ENCODE assay signal across 18 mouse cellular contexts in the genomic region with DNA sequence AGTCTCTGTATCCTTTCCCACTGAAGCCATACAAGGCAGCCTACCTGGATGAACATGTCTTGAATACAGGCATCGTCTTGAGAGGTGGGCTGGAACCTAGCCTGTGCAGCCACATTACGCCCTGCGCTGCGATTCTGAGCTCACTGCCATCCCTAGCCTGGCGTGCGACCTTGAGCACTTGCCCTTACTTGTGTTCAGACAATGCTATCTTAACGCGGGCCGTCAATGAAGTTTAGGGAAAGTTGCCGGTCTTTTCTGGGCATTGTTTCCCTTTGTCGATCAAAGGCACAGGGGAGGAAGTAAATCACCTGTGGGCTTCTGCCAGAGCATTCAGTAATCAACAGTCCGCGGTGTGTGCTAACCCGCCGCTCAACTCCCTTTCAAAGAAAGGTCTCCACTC. TPM values are rescaled to one million over a fixed set of nuclear protein-coding genes. Genes with fewer than 3 reads are reported as not detected.
DNase-seq lines count a peak whose midpoint lies in the region; ATAC-seq and TF ChIP-seq lines count a peak whose summit lies in the region.
"Had no signal": no experiment of that assay in that cellular context is flagged by ENCODE, and none has a peak within 500 bp of the region (broad histone marks: within the 10 kb centered on the region; RNA-seq: fewer than 3 reads in every experiment).

No protein-coding gene starts in this region.

- H3K27ac ChIP-seq in heart, embryonic 12.5 days (ENCODE audit: poor library complexity, severe bottlenecking), result no peak overlapping the region
- H3K27ac ChIP-seq in heart, adult 2 months, result no peak overlapping the region
- H3K27ac ChIP-seq in kidney, embryonic 16.5 days (ENCODE audit: low read length), result no peak overlapping the region
- no peak overlapping the region for H3K27ac ChIP-seq in stomach, embryonic 15.5 days
- no peak overlapping the region for H3K27ac ChIP-seq in stomach, postnatal 0 days (replicated peaks)
- H3K27ac ChIP-seq in neural tube, embryonic 15.5 days (replicated peaks), result no peak overlapping the region
- H3K27ac ChIP-seq: hindbrain, embryonic 13.5 days had no signal

- intact Hi-C loops in heart, adult 2 months (cut with DNase I), result no loop called here

- no peak overlapping the region for H3K9ac ChIP-seq in heart, embryonic 12.5 days
- H3K9ac ChIP-seq in heart, adult 2 months (ENCODE audit: low read depth, low read length), result no peak overlapping the region
- H3K9ac ChIP-seq in kidney, embryonic 16.5 days (replicated peaks; ENCODE audit: low read length), result no peak overlapping the region
- H3K9ac ChIP-seq in stomach, embryonic 15.5 days, result no peak overlapping the region
- no peak overlapping the region for H3K9ac ChIP-seq in stomach, postnatal 0 days (ENCODE audit: low read length)
- H3K9ac ChIP-seq in neural tube, embryonic 15.5 days (replicated peaks), result no peak overlapping the region
- H3K9ac ChIP-seq: hindbrain, embryonic 13.5 days had no signal

- no peak for TF ChIP-seq CTCF in heart, adult 2 months (IDR thresholded peaks at IDR 0.05)
- no peak for TF ChIP-seq CTCF in stomach, postnatal 0 days (IDR thresholded peaks at IDR 0.05; ENCODE audit: low read depth)

- no peak for ATAC-seq in heart, embryonic 12.5 days (ENCODE audit: insufficient number of reproducible peaks, low FRiP score)
- ATAC-seq in kidney, embryonic 16.5 days (ENCODE audit: low FRiP score, low TSS enrichment), result peak; percentile 64
- 0 out of 2 replicates have a peak, but pooled peaks have one; percentile 18 for ATAC-seq in stomach, embryonic 15.5 days (ENCODE audit: insufficient read depth, low FRiP score, low read depth)
- no peak for ATAC-seq in stomach, postnatal 0 days (ENCODE audit: low FRiP score, low TSS enrichment)
- 0 out of 2 replicates have a peak, but pooled peaks have one; percentile 10 for ATAC-seq in neural tube, embryonic 15.5 days (ENCODE audit: low FRiP score)
- ATAC-seq: forebrain, embryonic 16.5 days had no signal

- no peaks in the 10 kb centered on the region for H3K36me3 ChIP-seq in heart, embryonic 12.5 days
- no peaks in the 10 kb centered on the region for H3K36me3 ChIP-seq in heart, adult 2 months (ENCODE audit: control insufficient read depth, insufficient read depth, low read length)
- no peaks in the 10 kb centered on the region for H3K36me3 ChIP-seq in kidney, embryonic 16.5 days (ENCODE audit: insufficient read depth, low read length)
- H3K36me3 ChIP-seq in stomach, embryonic 15.5 days, result no peaks in the 10 kb centered on the region
- no peaks in the 10 kb centered on the region for H3K36me3 ChIP-seq in stomach, postnatal 0 days (ENCODE audit: control insufficient read depth, insufficient read depth, low read length)
- no peaks in the 10 kb centered on the region for H3K36me3 ChIP-seq in neural tube, embryonic 15.5 days
- H3K36me3 ChIP-seq: hindbrain, embryonic 13.5 days had no signal

- H3K4me2 ChIP-seq in heart, embryonic 12.5 days, result peak overlapping the region; percentile 39
- peak overlapping the region; percentile 30; the same call in 1 of the 2 replicates for H3K4me2 ChIP-seq in kidney, embryonic 16.5 days (replicated peaks; ENCODE audit: low read depth, low read length)
- H3K4me2 ChIP-seq in stomach, embryonic 15.5 days, result no peak overlapping the region
- H3K4me2 ChIP-seq in stomach, postnatal 0 days (replicated peaks; ENCODE audit: low read depth), result no peak overlapping the region
- H3K4me2 ChIP-seq in neural tube, embryonic 15.5 days, result no peak overlapping the region
- H3K4me2 ChIP-seq: hindbrain, embryonic 13.5 days had no signal

- DNase-seq in heart, adult 2 months, result no peak
- DNase-seq in kidney, postnatal 25 days, result no peak
- no peak for DNase-seq in stomach, postnatal 0 days (ENCODE audit: low spot score)
- DNase-seq in thymus, adult 18-20 months, result no peak
- DNase-seq: adrenal gland, postnatal 36 days; cerebellum, adult 9-10 months; gastrocnemius, postnatal 25 days; kidney, adult 11 months; lung, adult 18-20 months; thymus, postnatal 14 days had no signal

- no peaks in the 10 kb centered on the region for H3K9me3 ChIP-seq in heart, embryonic 12.5 days (replicated peaks)
- no peaks in the 10 kb centered on the region for H3K9me3 ChIP-seq in kidney, embryonic 16.5 days (ENCODE audit: low read length)
- H3K9me3 ChIP-seq in stomach, embryonic 15.5 days, result no peaks in the 10 kb centered on the region
- H3K9me3 ChIP-seq in stomach, postnatal 0 days (ENCODE audit: control insufficient read depth, low read length), result no peaks in the 10 kb centered on the region
- no peaks in the 10 kb centered on the region for H3K9me3 ChIP-seq in neural tube, embryonic 15.5 days (replicated peaks)
- H3K9me3 ChIP-seq: hindbrain, embryonic 13.5 days; megakaryocyte, embryonic 14.5 days had no signal

- no peak for TF ChIP-seq EP300 in heart, adult 2 months (IDR thresholded peaks at IDR 0.05; ENCODE audit: insufficient read depth, low read depth, low read length)
- TF ChIP-seq EP300 in stomach, postnatal 0 days (optimal IDR thresholded peaks at IDR 0.05), result no peak

- H3K4me1 ChIP-seq in heart, embryonic 12.5 days (replicated peaks), result peaks cover 13% of the 10 kb centered on the region
- peaks cover 2% of the 10 kb centered on the region for H3K4me1 ChIP-seq in heart, adult 2 months (ENCODE audit: control insufficient read depth, insufficient read depth, low read length)
- peaks cover 8% of the 10 kb centered on the region; the same call in 1 of the 2 replicates for H3K4me1 ChIP-seq in kidney, embryonic 16.5 days (ENCODE audit: insufficient read depth, low read length)
- H3K4me1 ChIP-seq in stomach, embryonic 15.5 days, result 0 out of 2 replicates have a peak, but pooled peaks cover 4% of the 10 kb centered on the region
- no peaks in the 10 kb centered on the region for H3K4me1 ChIP-seq in stomach, postnatal 0 days (replicated peaks; ENCODE audit: control insufficient read depth, insufficient read depth)
- peaks cover 10% of the 10 kb centered on the region for H3K4me1 ChIP-seq in neural tube, embryonic 15.5 days

- no peak for TF ChIP-seq POLR2A in heart, adult 2 months (IDR thresholded peaks at IDR 0.05; ENCODE audit: insufficient read depth, low read depth, low read length)

- H3K79me2 ChIP-seq in heart, adult 2 months (replicated peaks; ENCODE audit: control insufficient read depth, insufficient read depth, low read length), result no peaks in the 10 kb centered on the region

- 0 out of 2 replicates have a peak, but pooled peaks cover 9% of the 10 kb centered on the region for H3K27me3 ChIP-seq in heart, embryonic 12.5 days (replicated peaks)
- H3K27me3 ChIP-seq in heart, adult 2 months (ENCODE audit: control insufficient read depth, insufficient read depth, low read length), result 0 out of 2 replicates have a peak, but pooled peaks cover 1% of the 10 kb centered on the region
- H3K27me3 ChIP-seq in kidney, embryonic 16.5 days (ENCODE audit: insufficient read depth, low read length), result no peaks in the 10 kb centered on the region
- H3K27me3 ChIP-seq in stomach, embryonic 15.5 days (replicated peaks), result no peaks in the 10 kb centered on the region
- no peaks in the 10 kb centered on the region; the same call in 1 of the 2 replicates for H3K27me3 ChIP-seq in stomach, postnatal 0 days (ENCODE audit: control insufficient read depth, insufficient read depth, low read length)
- no peaks in the 10 kb centered on the region; the same call in 1 of the 2 replicates for H3K27me3 ChIP-seq in neural tube, embryonic 15.5 days (replicated peaks)
- H3K27me3 ChIP-seq: megakaryocyte, embryonic 14.5 days had no signal

- 25% methylated on average over 15 of the region's 15 CpGs for WGBS in heart, embryonic 12.5 days
- 32% methylated on average over 15 of the region's 15 CpGs for WGBS in heart, adult 2 months
- WGBS in kidney, embryonic 16.5 days, result 23% methylated on average over 15 of the region's 15 CpGs
- WGBS in stomach, embryonic 15.5 days, result 37% methylated on average over 15 of the region's 15 CpGs
- WGBS in stomach, postnatal 0 days, result 45% methylated on average over 15 of the region's 15 CpGs
- WGBS in neural tube, embryonic 15.5 days, result 26% methylated on average over 15 of the region's 15 CpGs

- H3K4me3 ChIP-seq in heart, embryonic 12.5 days, result peak overlapping the region; percentile 10; the same call in 1 of the 2 replicates
- no peak overlapping the region for H3K4me3 ChIP-seq in heart, adult 2 months
- H3K4me3 ChIP-seq in kidney, embryonic 16.5 days (ENCODE audit: low read length), result no peak overlapping the region
- no peak overlapping the region for H3K4me3 ChIP-seq in stomach, embryonic 15.5 days (replicated peaks)
- H3K4me3 ChIP-seq in stomach, postnatal 0 days (ENCODE audit: low read depth, low read length), result no peak overlapping the region
- H3K4me3 ChIP-seq in neural tube, embryonic 15.5 days (replicated peaks), result no peak overlapping the region
- H3K4me3 ChIP-seq: erythroblast, embryonic 14.5 days; hindbrain, embryonic 13.5 days; megakaryocyte, embryonic 14.5 days had no signal

RNA-seq across cellular contexts. Expression of a gene that starts 8.6 kb away (rescaled TPM):
- 17.3 and 17.9 TPM in 2 replicates for polyA plus RNA-seq in heart, embryonic 12.5 days (2016; fragmentation: Nextera tagmentation; extraction: Ambion mirVana)
- 10 to 100 TPM; 56.2 to 62.9 TPM for total RNA-seq in heart, adult 2 months (2021)
- 16.8 and 18.1 TPM in 2 replicates for polyA plus RNA-seq in heart, adult 2 months (2012; rRNA removed)
- 23.7 and 24.8 TPM in 2 replicates for polyA plus RNA-seq in kidney, embryonic 16.5 days (2015; fragmentation: Nextera tagmentation; extraction: Ambion mirVana)
- 19.8 and 20.3 TPM in 2 replicates for polyA plus RNA-seq in stomach, embryonic 15.5 days (2015; fragmentation: Nextera tagmentation; extraction: Ambion mirVana)
- 15.4 and 15.6 TPM in 2 replicates for polyA plus RNA-seq in stomach, postnatal 0 days (2015; fragmentation: Nextera tagmentation; extraction: Ambion mirVana)
- 18.8 and 22.1 TPM in 2 replicates for polyA plus RNA-seq in neural tube, embryonic 15.5 days (2015; fragmentation: Nextera tagmentation; extraction: Ambion mirVana)
- polyA plus RNA-seq: erythroblast, embryonic 14.5 days had no signal

Comparison
In these comparisons a context has a peak if more than half of its experiments do, and no peak if none do; other contexts are left out.
1. ATAC-seq: peak in kidney, embryonic 16.5 days (single experiment), stomach, embryonic 15.5 days (single experiment) and neural tube, embryonic 15.5 days (single experiment); none in heart, embryonic 12.5 days (single experiment) and stomach, postnatal 0 days (single experiment).
2. H3K4me2 ChIP-seq: peak in heart, embryonic 12.5 days (single experiment) and kidney, embryonic 16.5 days (single experiment); none in stomach, embryonic 15.5 days (single experiment), stomach, postnatal 0 days (single experiment) and neural tube, embryonic 15.5 days (single experiment).